Mouse (Mus musculus) fat pad, adult 2 months (tissue): ENCODE measurements at regions not wholly inside any gene's neighbourhood (a gene's known extent, or its start where the extent isn't known, plus 50 kb on each side); places are given as distances from the start of the nearest gene placed in this dataset.
"Not testable (repeated sequence)": the region's sequence is repeated elsewhere in the genome, so short reads cannot be mapped to it uniquely, and the experiment has no call there.

Source experiments
- DNase-seq: peaks from one replicate; pipeline ENCODE4 v3.0.0-alpha.2; 2011; ENCODE audit warnings: low read depth, low spot score; ENCODE audit errors: extremely low read depth

- DNase-seq = no peak
These were observed 327.0 kb upstream of the Akr1e1 start for GRCm38 (mm10) chr13:4935940-4936339.

- DNase-seq = no peak
These were observed 330.9 kb upstream of the Akr1e1 start for GRCm38 (mm10) chr13:4939849-4940248.

- not testable (repeated sequence) for DNase-seq
These were observed 333.5 kb upstream of the Akr1e1 start for GRCm38 (mm10) chr13:4942490-4942889.

- no peak for DNase-seq
These were observed 334.1 kb upstream of the Akr1e1 start for GRCm38 (mm10) chr13:4943046-4943445.

GRCm38 (mm10) chr13:4955384-4955783 lies 346.4 kb upstream of the Akr1e1 start:
- DNase-seq = no peak

GRCm38 (mm10) chr13:4964824-4965223 lies 355.9 kb upstream of the Akr1e1 start:
- no peak for DNase-seq

- DNase-seq = no peak
These were observed 361.3 kb upstream of the Akr1e1 start for GRCm38 (mm10) chr13:4970081-4970892.

GRCm38 (mm10) chr13:4971472-4972067 lies 362.6 kb upstream of the Akr1e1 start:
- DNase-seq = no peak

- DNase-seq = no peak
These were observed 383.9 kb upstream of the Akr1e1 start for GRCm38 (mm10) chr13:4992876-4993275.

GRCm38 (mm10) chr13:5008296-5008695 lies 399.3 kb upstream of the Akr1e1 start:
- DNase-seq = no peak

GRCm38 (mm10) chr13:5022439-5022838 lies 413.5 kb upstream of the Akr1e1 start:
- no peak for DNase-seq

GRCm38 (mm10) chr13:5059859-5060258 lies 450.9 kb upstream of the Akr1e1 start:
- no peak for DNase-seq

- DNase-seq = no peak
These were observed 451.5 kb upstream of the Akr1e1 start for GRCm38 (mm10) chr13:5060462-5060861.

GRCm38 (mm10) chr13:5107454-5107853 lies 498.5 kb upstream of the Akr1e1 start:
- no peak for DNase-seq

- DNase-seq = no peak
These were observed 545.9 kb upstream of the Akr1e1 start for GRCm38 (mm10) chr13:5154911-5155310.

- DNase-seq = no peak
These were observed 551.1 kb upstream of the Akr1e1 start for GRCm38 (mm10) chr13:5159765-5160684.

GRCm38 (mm10) chr13:5166716-5167115 lies 557.7 kb upstream of the Akr1e1 start:
- DNase-seq = no peak

GRCm38 (mm10) chr13:5178996-5179395 lies 570.0 kb upstream of the Akr1e1 start:
- DNase-seq = no peak

- DNase-seq = no peak
These were observed 570.6 kb upstream of the Akr1e1 start for GRCm38 (mm10) chr13:5179552-5179951.

- DNase-seq = not testable (repeated sequence)
These were observed 576.3 kb upstream of the Akr1e1 start for GRCm38 (mm10) chr13:5185237-5185800.

- DNase-seq = no peak
These were observed 593.8 kb upstream of the Akr1e1 start for GRCm38 (mm10) chr13:5202736-5203135.
